Mouse (Mus musculus): Measurements from ENCODE around the gene Kif1a. TPM values are rescaled to one million over a fixed set of nuclear protein-coding genes. Genes with fewer than 3 reads are reported as not detected.

Gene Kif1a
- polyA plus RNA-seq, 1 experiment from 2014 or later: 272 TPM

DNA sequence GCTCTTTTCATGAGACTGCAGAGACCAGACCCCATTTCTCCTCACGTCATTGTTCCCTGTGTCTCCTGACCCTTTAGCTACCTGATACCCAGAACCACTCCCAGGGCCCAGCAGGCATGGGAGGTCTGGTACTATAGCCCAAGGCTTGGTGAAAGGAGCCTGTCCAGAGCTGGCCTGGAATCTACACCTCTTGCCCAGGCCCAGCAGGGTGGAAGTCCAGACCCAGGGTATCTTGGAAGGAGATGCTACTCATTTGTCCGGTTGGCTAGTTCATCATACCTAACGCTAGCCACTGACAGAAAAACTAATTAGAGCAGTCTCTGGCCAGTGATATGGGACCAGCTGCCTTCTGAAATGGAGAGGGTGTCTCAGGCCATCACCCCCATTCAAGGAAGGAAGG is 51.7 kb downstream of the Kif1a start:
- no peak overlapping the region for H3K4me2 ChIP-seq (replicated peaks)

DNA sequence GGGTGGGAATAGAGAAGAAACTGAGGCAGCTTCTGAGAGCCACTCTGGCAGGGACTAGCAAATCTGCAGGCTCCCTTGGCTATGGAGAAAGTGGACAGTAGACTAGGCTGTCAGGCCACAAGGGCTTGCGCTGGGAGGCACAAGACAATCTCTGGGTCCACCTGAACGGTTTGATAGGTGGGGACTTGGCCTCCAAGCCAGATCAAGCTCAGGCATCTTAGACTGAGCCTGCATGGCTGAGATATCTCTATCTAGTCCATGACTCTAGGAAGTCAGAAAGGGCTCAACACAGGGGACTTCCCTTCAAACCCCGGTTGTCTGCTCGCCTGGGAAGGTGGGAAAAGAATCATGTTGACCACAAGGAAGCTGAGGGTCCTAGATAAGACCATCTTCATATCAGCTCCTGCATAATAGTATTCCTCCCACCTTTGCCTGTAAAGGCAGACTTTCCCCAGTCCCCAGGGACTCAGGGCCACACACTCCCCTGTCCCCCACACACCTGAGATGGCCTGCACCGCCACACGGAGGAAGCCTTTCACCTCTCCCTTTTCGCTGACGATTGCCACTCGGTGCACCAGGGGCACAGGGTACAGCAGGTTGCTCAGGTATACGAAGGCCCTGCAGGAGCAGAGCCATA is 55.5 kb downstream of the Kif1a start:
- Histone ChIP-seq H3K27ac (no peak overlapping the region), H3K4me1 (replicated peaks) (no peaks in the 10 kb centered on the region), H3K27me3 (no peaks in the 10 kb centered on the region), H3K4me2 (replicated peaks) (no peak overlapping the region), H3K36me3 (peaks cover 96% of the 10 kb centered on the region), H3K9ac (replicated peaks) (no peak overlapping the region), H3K4me3 (replicated peaks) (no peak overlapping the region), H3K9me3 (no peaks in the 10 kb centered on the region)
- WGBS: 90% methylated on average over 10 of the region's 10 CpGs
- ATAC-seq: no peak

More for the DNA sequence above, 51.7 kb downstream of the Kif1a start:
- H3K27ac ChIP-seq: no peak overlapping the region
- no peak overlapping the region for H3K4me3 ChIP-seq (replicated peaks)
- 95% methylated on average over 3 of the region's 3 CpGs for whole genome bisulfite sequencing
- no peaks in the 10 kb centered on the region for H3K27me3 ChIP-seq
- no peak overlapping the region for H3K9ac ChIP-seq (replicated peaks)
- ATAC-seq: no peak
- no peaks in the 10 kb centered on the region for H3K4me1 ChIP-seq (replicated peaks)
- H3K9me3 ChIP-seq: no peaks in the 10 kb centered on the region
- H3K36me3 ChIP-seq: peaks cover 97% of the 10 kb centered on the region

DNA sequence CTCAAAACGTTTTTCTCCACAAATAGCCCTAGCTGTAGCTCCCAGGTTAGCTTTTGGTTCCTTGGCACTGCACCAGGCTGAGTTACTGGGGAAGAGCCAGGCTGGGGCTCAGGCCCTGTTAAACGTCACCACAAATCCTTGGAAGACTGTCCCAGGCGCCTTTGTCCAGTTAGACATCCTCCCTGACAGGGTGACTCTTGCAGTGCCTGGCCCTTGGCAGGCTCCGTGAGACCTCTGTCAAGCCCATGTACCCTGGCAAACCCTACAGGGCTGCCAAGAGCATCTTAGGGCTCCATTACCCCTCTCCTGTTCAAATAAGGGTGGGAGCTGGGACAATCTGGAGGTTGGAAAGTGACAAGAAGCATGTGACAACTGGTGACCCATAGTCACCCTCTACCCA is 65.8 kb downstream of the Kif1a start:
- Histone ChIP-seq H3K4me3 (replicated peaks) (no peak overlapping the region), H3K27me3 (no peaks in the 10 kb centered on the region), H3K27ac (no peak overlapping the region), H3K4me1 (replicated peaks) (no peaks in the 10 kb centered on the region), H3K9ac (replicated peaks) (no peak overlapping the region), H3K36me3 (peaks cover 100% of the 10 kb centered on the region), H3K9me3 (no peaks in the 10 kb centered on the region), H3K4me2 (replicated peaks) (no peak overlapping the region)
- no peak for ATAC-seq
- WGBS: 80% methylated on average over 4 of the region's 4 CpGs

DNA sequence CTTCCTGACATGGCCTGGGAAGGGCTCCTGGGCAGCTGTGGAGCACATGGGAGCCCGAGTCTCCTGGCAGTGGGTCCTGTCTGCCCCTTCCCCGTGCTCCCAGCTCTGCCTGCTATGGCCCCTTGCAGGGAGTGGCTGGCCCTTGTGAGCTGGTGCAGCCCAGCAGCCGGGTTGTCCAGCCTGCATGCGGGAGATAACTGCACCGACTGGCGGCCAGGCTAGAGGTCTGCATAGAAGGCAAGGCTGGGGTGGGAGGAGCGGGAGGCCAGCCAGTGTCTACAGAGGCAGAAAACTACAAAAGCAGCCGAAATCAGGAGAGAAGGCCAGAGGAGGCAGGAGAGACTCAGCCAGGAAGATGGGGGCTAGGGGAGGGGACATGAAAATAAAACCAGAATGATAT is 67.8 kb downstream of the Kif1a start:
- Histone ChIP-seq H3K9me3 (no peaks in the 10 kb centered on the region), H3K27ac (no peak overlapping the region), H3K9ac (replicated peaks) (no peak overlapping the region), H3K4me1 (replicated peaks) (no peaks in the 10 kb centered on the region), H3K4me2 (replicated peaks) (no peak overlapping the region), H3K27me3 (no peaks in the 10 kb centered on the region), H3K36me3 (peaks cover 99% of the 10 kb centered on the region), H3K4me3 (replicated peaks) (no peak overlapping the region)
- WGBS: 60% methylated on average over 8 of the region's 8 CpGs
- ATAC-seq: no peak

DNA sequence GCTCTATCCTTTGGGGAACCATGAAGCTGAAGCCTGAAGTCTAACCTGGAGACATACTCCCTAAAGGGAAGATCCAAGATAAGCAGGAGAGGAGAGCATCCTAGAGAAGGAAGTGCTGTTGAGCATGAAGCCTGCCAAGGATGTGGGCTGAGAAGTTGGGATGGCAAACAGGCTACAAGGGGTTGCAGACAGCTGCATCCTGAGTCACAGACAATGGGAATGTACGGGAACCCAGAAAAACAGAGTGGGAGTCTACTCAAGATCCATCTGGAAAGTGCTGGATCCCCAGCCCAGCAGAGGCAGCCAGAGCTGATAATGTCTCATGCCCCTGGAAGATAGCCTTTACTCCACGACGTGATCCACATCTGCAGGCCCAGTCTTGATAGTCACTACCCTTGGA is 70.6 kb downstream of the Kif1a start:
- 94% methylated on average over 3 of the region's 3 CpGs for WGBS
- Histone ChIP-seq H3K27me3 (no peaks in the 10 kb centered on the region), H3K4me2 (replicated peaks) (no peak overlapping the region), H3K9ac (replicated peaks) (no peak overlapping the region), H3K9me3 (no peaks in the 10 kb centered on the region), H3K4me3 (replicated peaks) (no peak overlapping the region), H3K36me3 (peaks cover 99% of the 10 kb centered on the region), H3K4me1 (replicated peaks) (no peaks in the 10 kb centered on the region), H3K27ac (no peak overlapping the region)
- ATAC-seq: no peak

DNA sequence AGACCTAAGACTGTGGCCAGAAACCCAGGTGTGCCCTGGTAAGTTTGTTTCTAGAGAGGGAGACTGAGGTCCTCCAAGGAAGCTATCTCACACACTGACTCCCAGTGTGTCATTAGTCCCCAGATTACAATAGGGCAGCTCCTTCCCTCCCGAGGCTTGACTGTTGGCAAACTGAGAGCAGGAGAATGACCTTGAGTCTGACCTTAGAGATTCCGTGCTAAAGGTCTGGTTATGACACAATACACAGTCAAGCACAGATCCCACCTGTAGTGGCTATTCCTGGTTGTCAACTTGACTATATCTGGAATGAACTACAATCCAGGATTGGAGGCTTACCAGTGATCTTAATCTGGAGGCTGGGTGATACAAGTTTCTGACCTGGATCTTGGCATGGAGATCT is 71.7 kb downstream of the Kif1a start:
- peaks cover 99% of the 10 kb centered on the region for H3K36me3 ChIP-seq
- H3K4me1 ChIP-seq (replicated peaks): no peaks in the 10 kb centered on the region
- no peak overlapping the region for H3K4me3 ChIP-seq (replicated peaks)
- no peaks in the 10 kb centered on the region for H3K9me3 ChIP-seq
- H3K27me3 ChIP-seq: no peaks in the 10 kb centered on the region
- no peak for ATAC-seq
- 93% methylated on average over 2 of the region's 2 CpGs for WGBS
- no peak overlapping the region for H3K4me2 ChIP-seq (replicated peaks)
- no peak overlapping the region for H3K9ac ChIP-seq (replicated peaks)
- H3K27ac ChIP-seq: no peak overlapping the region

DNA sequence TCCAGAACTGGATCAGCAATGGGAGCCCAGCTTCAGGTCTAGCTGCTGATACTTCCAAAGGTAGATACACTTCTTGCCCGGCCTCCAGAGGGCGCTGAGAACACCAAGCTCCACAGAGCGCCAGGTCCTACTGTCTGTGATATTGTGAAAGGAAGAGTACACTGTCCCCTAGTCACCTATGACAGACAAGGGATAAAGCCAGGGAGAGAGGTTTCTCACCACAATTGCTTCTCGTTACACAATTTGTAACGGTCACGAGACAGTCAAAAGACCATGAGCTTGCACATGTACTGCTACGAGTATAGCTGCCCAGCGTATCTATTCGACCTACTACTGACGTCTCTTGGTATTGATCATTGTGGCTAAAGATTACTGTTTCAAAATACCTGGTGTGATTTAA is 72.4 kb downstream of the Kif1a start:
- H3K4me2 ChIP-seq (replicated peaks): no peak overlapping the region
- no peaks in the 10 kb centered on the region for H3K4me1 ChIP-seq (replicated peaks)
- no peaks in the 10 kb centered on the region for H3K27me3 ChIP-seq
- H3K4me3 ChIP-seq (replicated peaks): no peak overlapping the region
- H3K9ac ChIP-seq (replicated peaks): no peak overlapping the region
- 97% methylated on average over 10 of the region's 10 CpGs for WGBS
- ATAC-seq: no peak
- no peak overlapping the region for H3K27ac ChIP-seq
- H3K36me3 ChIP-seq: peaks cover 99% of the 10 kb centered on the region
- H3K9me3 ChIP-seq: no peaks in the 10 kb centered on the region

DNA sequence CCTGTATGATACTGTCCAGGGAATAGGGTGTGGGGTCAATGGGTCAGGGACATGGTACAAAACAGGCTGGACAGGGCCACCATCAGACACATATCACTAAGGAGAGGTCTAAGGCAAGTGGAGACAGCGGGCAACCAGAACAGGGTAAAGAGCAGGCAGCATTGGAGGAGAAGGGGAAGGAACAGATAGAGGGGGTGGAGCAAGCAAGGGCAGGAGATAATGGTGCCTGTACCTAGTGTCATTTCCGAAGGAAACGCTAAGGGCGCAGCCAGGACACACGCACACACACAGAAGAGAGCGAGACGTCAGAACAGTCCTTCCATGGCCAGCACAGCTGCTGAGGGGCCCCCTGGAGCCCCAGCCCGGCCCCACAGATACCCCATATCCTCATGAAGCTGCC is 75.2 kb downstream of the Kif1a start:
- no peak overlapping the region for H3K9ac ChIP-seq (replicated peaks)
- peaks cover 99% of the 10 kb centered on the region for H3K36me3 ChIP-seq
- H3K27ac ChIP-seq: no peak overlapping the region
- no peaks in the 10 kb centered on the region for H3K4me1 ChIP-seq (replicated peaks)
- ATAC-seq: no peak; the same call in 1 of the 2 replicates
- H3K27me3 ChIP-seq: no peaks in the 10 kb centered on the region
- no peak overlapping the region for H3K4me3 ChIP-seq (replicated peaks)
- no peak overlapping the region for H3K4me2 ChIP-seq (replicated peaks)
- no peaks in the 10 kb centered on the region for H3K9me3 ChIP-seq
- 91% methylated on average over 8 of the region's 8 CpGs for WGBS

DNA sequence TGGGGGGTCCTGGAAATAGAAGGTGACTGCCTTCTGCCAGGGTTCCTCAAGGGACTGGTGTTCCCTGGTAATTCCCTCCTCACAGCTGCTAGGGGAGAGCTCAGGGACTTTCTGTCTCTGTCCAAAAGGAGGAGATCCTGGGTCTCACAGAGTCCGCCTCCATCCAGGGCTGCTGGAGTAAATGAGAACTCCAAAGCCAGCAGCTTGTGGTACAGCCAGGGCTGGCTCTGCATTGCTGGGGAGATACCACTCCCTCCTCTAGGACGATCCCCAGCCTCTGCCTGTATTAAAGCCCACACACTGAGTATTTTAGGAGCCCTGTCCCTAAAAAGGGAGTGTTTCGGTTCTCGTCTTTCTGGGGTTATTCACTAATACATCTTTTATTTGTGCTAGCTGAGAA is 81.1 kb downstream of the Kif1a start:
- H3K9me3 ChIP-seq: no peaks in the 10 kb centered on the region
- no peak overlapping the region for H3K27ac ChIP-seq
- H3K9ac ChIP-seq (replicated peaks): no peak overlapping the region
- H3K4me3 ChIP-seq (replicated peaks): no peak overlapping the region
- H3K27me3 ChIP-seq: no peaks in the 10 kb centered on the region
- peaks cover 98% of the 10 kb centered on the region for H3K36me3 ChIP-seq
- 79% methylated on average over 4 of the region's 4 CpGs for WGBS
- no peak overlapping the region for H3K4me2 ChIP-seq (replicated peaks)
- no peak for ATAC-seq
- H3K4me1 ChIP-seq (replicated peaks): no peaks in the 10 kb centered on the region

DNA sequence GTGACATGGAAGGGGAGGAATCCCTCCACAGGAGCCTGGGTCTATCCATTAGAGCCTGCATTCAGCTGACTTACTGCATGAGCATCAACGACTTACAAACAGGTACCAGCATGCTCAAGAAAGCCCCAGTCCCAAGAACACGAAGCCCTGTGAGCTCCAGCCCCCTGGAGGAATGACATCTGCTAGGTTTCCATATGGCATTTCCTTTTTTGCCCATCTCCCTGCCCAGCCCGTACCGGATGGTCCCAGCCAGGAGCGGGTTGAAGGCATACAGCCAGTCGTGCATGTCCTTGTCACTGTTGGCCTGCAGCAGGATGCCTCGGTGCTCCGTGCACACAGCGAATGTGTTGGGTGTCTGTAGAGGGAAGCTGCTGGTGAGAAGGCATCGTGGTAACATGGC is 83.0 kb downstream of the Kif1a start:
- no peaks in the 10 kb centered on the region for H3K27me3 ChIP-seq
- 92% methylated on average over 10 of the region's 10 CpGs for WGBS
- peaks cover 82% of the 10 kb centered on the region for H3K36me3 ChIP-seq
- no peak overlapping the region for H3K4me3 ChIP-seq (replicated peaks)
- no peaks in the 10 kb centered on the region for H3K4me1 ChIP-seq (replicated peaks)
- no peak for ATAC-seq
- H3K4me2 ChIP-seq (replicated peaks): no peak overlapping the region
- H3K9me3 ChIP-seq: no peaks in the 10 kb centered on the region
- H3K27ac ChIP-seq: no peak overlapping the region
- no peak overlapping the region for H3K9ac ChIP-seq (replicated peaks)

DNA sequence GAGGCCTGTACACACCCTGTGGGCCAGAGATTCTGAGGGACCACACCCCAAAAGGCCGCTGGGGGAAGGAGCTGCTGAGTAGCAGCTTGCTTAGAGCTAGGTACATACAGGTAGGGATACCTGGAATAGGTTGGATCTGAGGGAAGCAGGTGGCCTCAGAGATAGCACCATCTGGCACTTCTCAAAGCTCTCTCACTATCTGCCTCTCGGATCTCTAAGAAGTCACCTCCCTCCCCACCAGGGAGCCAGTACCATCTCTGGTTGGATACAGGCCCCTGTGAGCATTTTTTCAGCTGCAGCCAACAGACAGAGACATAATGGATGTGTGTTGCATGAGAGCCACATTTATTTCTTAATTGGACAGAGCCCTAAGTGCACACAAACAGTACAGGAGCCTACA is 86.6 kb downstream of the Kif1a start:
- Histone ChIP-seq H3K27ac (no peak overlapping the region), H3K4me1 (replicated peaks) (no peaks in the 10 kb centered on the region), H3K27me3 (no peaks in the 10 kb centered on the region), H3K9me3 (no peaks in the 10 kb centered on the region), H3K4me3 (replicated peaks) (no peak overlapping the region), H3K4me2 (replicated peaks) (no peak overlapping the region), H3K36me3 (peaks cover 46% of the 10 kb centered on the region), H3K9ac (replicated peaks) (no peak overlapping the region)
- 69% methylated on average over 2 of the region's 2 CpGs for WGBS
- no peak for ATAC-seq

DNA sequence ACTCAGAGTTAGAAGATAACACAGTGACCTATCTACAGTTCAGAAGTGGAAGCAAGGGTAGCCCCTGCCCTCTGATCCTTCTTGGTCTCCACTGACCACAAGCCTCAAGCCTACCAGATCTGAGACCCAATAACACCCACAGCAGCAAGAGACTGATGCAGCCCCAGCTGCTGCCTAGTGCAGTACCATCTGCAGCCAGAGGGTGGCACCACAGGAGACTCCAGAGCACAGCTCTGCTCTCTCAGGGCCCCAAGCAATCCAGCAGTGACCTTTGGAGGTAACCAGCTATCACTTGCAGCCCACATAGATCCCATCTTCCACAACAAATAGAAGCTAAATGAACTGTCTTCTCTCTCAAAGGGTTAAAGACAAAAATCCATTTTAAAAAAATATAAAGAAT is 87.3 kb downstream of the Kif1a start:
- no peaks in the 10 kb centered on the region for H3K4me1 ChIP-seq (replicated peaks)
- H3K4me3 ChIP-seq (replicated peaks): no peak overlapping the region
- H3K27me3 ChIP-seq: no peaks in the 10 kb centered on the region
- H3K4me2 ChIP-seq (replicated peaks): no peak overlapping the region
- peaks cover 39% of the 10 kb centered on the region for H3K36me3 ChIP-seq
- no peak overlapping the region for H3K27ac ChIP-seq
- no peaks in the 10 kb centered on the region for H3K9me3 ChIP-seq
- ATAC-seq: peak; percentile 54; the same call in 1 of the 2 replicates
- H3K9ac ChIP-seq (replicated peaks): no peak overlapping the region

DNA sequence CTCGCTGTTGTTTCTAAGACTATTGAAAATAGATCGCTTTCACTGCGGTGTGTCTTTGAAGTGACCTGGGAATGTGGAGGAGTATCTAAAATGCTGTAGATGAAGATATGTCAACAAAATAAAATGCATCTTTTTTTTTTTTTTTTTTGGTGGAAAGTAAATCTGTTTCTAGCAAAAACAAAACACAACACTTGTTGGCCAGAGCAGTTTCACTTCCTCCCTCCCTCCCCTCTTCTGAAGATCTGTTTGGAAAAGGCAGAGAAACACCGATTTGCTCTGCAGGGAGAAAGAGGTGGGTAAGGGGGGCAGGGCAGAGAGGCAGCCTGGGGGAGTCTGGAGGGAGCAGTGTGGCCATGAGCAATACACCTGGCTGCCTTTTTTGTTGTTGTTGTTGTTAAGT is 88.4 kb downstream of the Kif1a start:
- H3K36me3 ChIP-seq: peaks cover 28% of the 10 kb centered on the region
- no peak for ATAC-seq
- no peaks in the 10 kb centered on the region for H3K27me3 ChIP-seq
- no peaks in the 10 kb centered on the region for H3K9me3 ChIP-seq
- H3K4me3 ChIP-seq (replicated peaks): no peak overlapping the region
- no peak overlapping the region for H3K9ac ChIP-seq (replicated peaks)
- WGBS: 81% methylated on average over 4 of the region's 4 CpGs
- H3K4me2 ChIP-seq (replicated peaks): no peak overlapping the region
- H3K27ac ChIP-seq: no peak overlapping the region
- no peaks in the 10 kb centered on the region for H3K4me1 ChIP-seq (replicated peaks)

Data from midbrain, embryonic 13.5 days (tissue).